Mouse (Mus musculus) ES-Bruce4 (cell line): ENCODE results near the gene Papss1. TPM values are rescaled to one million over a fixed set of nuclear protein-coding genes. Genes with fewer than 3 reads are reported as not detected.

Experiments
- H3K27ac ChIP-seq: 2 replicates; pipeline ENCODE4 v1.5.1; 2012; ENCODE audit warnings: low read length, inconsistent platforms; ENCODE audit not compliant: insufficient read depth
- H3K27me3 ChIP-seq: 2 replicates; pipeline ENCODE4 v1.6.1; 2012; ENCODE audit warnings: mild to moderate bottlenecking, low read length, inconsistent platforms; ENCODE audit not compliant: control insufficient read depth, poor library complexity, insufficient read depth, severe bottlenecking
- H3K36me3 ChIP-seq: 2 replicates; pipeline ENCODE4 v1.6.1; 2012; ENCODE audit warnings: inconsistent platforms, mild to moderate bottlenecking, low read length, moderate library complexity; ENCODE audit not compliant: control insufficient read depth, poor library complexity, insufficient read depth, severe bottlenecking
- H3K4me1 ChIP-seq: one replicate; pipeline ENCODE4 v1.8.1; 2011; ENCODE audit warnings: low read length; ENCODE audit not compliant: control insufficient read depth, insufficient read depth
- H3K4me3 ChIP-seq: 2 replicates; pipeline ENCODE4 v1.5.1; 2011; ENCODE audit warnings: low read depth, mild to moderate bottlenecking, low read length
- H3K9ac ChIP-seq: 2 replicates; pipeline ENCODE4 v1.6.1; 2012; ENCODE audit warnings: low read depth, mild to moderate bottlenecking, inconsistent platforms; ENCODE audit not compliant: poor library complexity, severe bottlenecking
- H3K9me3 ChIP-seq: replicated peaks from 2 replicates; pipeline ENCODE4 v1.6.1; 2012; ENCODE audit warnings: mild to moderate bottlenecking, low read length, inconsistent platforms; ENCODE audit not compliant: control insufficient read depth, poor library complexity, insufficient read depth, severe bottlenecking
- CTCF ChIP-seq: IDR thresholded peaks from one replicate; pipeline ENCODE4 v1.8.1; 2011; ENCODE audit warnings: low read depth, low read length
- EP300 ChIP-seq: IDR thresholded peaks from 2 replicates; pipeline ENCODE4 v1.6.1; 2011; ENCODE audit warnings: low read depth, low read length; ENCODE audit not compliant: insufficient read depth
- POLR2A ChIP-seq: IDR thresholded peaks from one replicate; pipeline ENCODE4 v1.8.1; 2011; ENCODE audit warnings: low read length; ENCODE audit not compliant: insufficient read depth
- polyA plus RNA-seq: library from polyadenylated mRNA; stranded (reverse); fragments of >200 nt; gene quantifications from 2 replicates; pipeline ENCODE4 v1.2.4, GENCODE M21; 2011; ENCODE audit warnings: low read depth; ENCODE audit not compliant: missing spikeins, insufficient read depth, insufficient read length

Papss1 gene
- polyA plus RNA-seq, 1 experiment, result 19.8 TPM

DNA sequence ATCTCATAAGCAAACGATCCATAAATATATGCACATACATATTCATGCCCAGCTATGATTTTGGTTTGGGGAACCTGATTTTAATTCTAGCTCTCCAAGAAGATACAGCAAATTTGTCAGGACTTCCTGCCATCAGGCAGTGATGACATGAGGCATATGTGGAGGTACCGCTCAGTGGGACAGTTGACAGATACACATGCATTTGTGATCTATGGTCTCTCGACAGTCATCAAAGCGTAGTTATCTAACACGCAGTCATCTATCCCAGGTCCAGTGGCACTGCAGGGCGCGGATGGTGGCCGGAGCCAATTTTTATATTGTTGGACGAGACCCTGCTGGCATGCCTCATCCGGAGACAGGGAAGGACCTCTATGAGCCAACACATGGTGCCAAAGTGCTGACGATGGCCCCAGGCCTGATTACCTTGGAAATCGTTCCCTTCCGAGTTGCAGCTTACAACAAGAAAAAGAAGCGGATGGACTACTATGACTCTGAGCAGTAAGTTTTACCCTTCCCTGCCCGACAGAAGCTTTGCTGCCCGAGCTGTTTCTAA is 66.8 kb downstream of the Papss1 start:
- Histone ChIP-seq H3K27ac (no peak overlapping the region), H3K9me3 (no peaks in the 10 kb centered on the region), H3K4me3 (no peak overlapping the region), H3K9ac (no peak overlapping the region), H3K36me3 (no peaks in the 10 kb centered on the region), H3K27me3 (no peaks in the 10 kb centered on the region), H3K4me1 (peaks cover 4% of the 10 kb centered on the region)
- TF ChIP-seq POLR2A (no peak), EP300 (no peak), CTCF (no peak)

DNA sequence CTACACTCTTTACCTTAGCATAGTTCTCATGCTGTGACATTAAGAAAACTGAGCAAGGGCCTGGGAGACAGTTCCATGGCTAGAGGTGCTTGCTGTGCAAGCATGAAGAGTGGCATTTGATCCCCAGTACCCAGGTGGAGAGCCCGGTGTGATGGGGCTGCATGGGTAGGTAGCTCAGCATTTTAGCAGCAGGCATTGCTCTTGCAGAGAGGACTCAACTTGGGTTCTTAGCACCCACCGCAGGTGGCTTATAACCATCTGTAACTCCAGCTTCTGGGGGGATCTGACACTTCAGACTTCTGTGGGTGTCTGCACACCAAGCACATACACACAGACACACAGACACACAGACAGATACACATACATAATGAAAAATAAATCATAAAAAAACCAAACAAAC is 69.5 kb downstream of the Papss1 start:
- Histone ChIP-seq H3K4me3 (no peak overlapping the region), H3K9me3 (no peaks in the 10 kb centered on the region), H3K27me3 (no peaks in the 10 kb centered on the region), H3K27ac (no peak overlapping the region), H3K4me1 (no peaks in the 10 kb centered on the region), H3K9ac (no peak overlapping the region), H3K36me3 (no peaks in the 10 kb centered on the region)
- no peak for TF ChIP-seq EP300
- no peak for TF ChIP-seq CTCF

DNA sequence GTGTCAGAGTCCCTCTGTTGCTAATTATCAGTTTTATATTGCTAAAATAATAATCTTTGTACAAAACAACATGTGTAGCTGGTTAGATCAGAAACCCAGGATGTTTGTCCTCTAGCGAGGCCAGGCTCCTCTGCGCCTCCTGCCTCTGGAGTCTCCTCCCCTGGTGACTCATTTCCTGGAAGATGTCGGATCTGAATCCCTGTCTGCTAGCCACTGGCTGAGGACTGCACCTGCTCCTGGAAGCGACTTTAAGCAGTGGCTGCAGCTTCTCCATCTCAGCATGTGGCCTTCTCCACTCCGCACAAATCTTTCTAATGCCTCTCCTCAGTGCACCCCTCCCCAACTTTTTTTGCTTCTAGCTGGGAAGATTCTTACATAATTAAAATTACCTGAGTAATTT is 71.6 kb downstream of the Papss1 start:
- H3K9ac ChIP-seq, result no peak overlapping the region
- no peaks in the 10 kb centered on the region for H3K9me3 ChIP-seq
- H3K36me3 ChIP-seq, result no peaks in the 10 kb centered on the region
- no peak overlapping the region for H3K4me3 ChIP-seq
- TF ChIP-seq POLR2A, result no peak
- no peak for TF ChIP-seq EP300
- TF ChIP-seq CTCF, result no peak
- no peaks in the 10 kb centered on the region for H3K27me3 ChIP-seq
- no peaks in the 10 kb centered on the region for H3K4me1 ChIP-seq
- H3K27ac ChIP-seq, result no peak overlapping the region

- Histone ChIP-seq H3K27me3 (no peaks in the 10 kb centered on the region), H3K4me3 (no peak overlapping the region), H3K9ac (no peak overlapping the region), H3K9me3 (no peaks in the 10 kb centered on the region), H3K27ac (no peak overlapping the region), H3K4me1 (no peaks in the 10 kb centered on the region), H3K36me3 (no peaks in the 10 kb centered on the region)
- TF ChIP-seq POLR2A (no peak), EP300 (no peak), CTCF (no peak)
Observed at GRCm38 (mm10) chr3:131637008-131637407, 72.4 kb downstream of the Papss1 start.

- Histone ChIP-seq H3K9ac (no peak overlapping the region), H3K27ac (no peak overlapping the region), H3K4me1 (no peaks in the 10 kb centered on the region), H3K4me3 (no peak overlapping the region), H3K36me3 (no peaks in the 10 kb centered on the region), H3K27me3 (no peaks in the 10 kb centered on the region), H3K9me3 (no peaks in the 10 kb centered on the region)
- TF ChIP-seq EP300, result no peak
- TF ChIP-seq POLR2A, result no peak
- no peak for TF ChIP-seq CTCF
Observed at GRCm38 (mm10) chr3:131637664-131638063, 73.1 kb downstream of the Papss1 start.

DNA sequence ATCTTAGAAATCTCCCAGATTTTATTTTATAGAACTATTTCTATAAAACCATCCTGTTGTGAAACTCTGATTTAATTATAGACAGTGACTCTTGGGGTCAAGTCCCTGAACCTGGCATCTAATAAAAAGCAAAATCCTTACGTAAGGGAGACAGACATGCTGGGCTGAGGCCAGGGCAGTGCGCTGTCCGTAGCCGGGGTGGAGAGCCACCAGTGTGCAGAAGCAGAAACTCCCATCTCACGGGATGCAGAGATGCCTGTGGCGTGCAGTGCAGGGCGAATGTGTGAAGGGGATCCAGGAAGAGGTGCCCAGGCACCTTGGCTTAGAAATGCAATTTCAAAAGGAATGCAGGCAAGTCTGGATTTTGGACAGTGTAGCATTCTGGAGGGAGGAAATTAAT is 73.6 kb downstream of the Papss1 start:
- Histone ChIP-seq H3K9ac (no peak overlapping the region), H3K4me3 (no peak overlapping the region), H3K27me3 (no peaks in the 10 kb centered on the region), H3K36me3 (no peaks in the 10 kb centered on the region), H3K27ac (no peak overlapping the region), H3K9me3 (no peaks in the 10 kb centered on the region), H3K4me1 (no peaks in the 10 kb centered on the region)
- no peak for TF ChIP-seq CTCF
- TF ChIP-seq POLR2A, result no peak
- TF ChIP-seq EP300, result no peak
